Mouse (Mus musculus) urinary bladder, postnatal 14 days (tissue): ENCODE data around the gene Irf2bpl.

Experiments
- DNase-seq: peaks from one replicate; pipeline ENCODE4 v3.0.0; 2021; ENCODE audit warnings: low spot score

Irf2bpl gene

DNA sequence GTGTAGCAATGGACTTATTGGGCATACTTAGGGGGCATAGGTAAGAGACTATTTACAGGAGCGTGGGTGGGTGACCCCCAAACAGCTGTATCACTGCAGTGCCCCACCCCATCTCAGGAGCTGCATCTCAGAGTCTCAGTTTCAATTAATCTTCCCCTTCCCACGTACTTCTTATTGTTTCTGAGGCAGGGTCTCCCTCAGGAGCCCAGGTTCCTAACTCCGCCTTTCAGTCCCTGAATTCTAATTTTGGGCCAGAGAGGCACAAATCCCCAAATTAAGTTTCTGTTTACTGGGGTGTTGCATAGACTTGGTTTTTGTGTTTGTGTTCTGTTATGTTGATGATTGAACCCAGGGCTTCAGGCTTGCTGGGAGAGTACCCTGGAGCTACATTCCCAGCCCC is 13.8 kb upstream of the Irf2bpl start:
- DNase-seq: no peak

DNA sequence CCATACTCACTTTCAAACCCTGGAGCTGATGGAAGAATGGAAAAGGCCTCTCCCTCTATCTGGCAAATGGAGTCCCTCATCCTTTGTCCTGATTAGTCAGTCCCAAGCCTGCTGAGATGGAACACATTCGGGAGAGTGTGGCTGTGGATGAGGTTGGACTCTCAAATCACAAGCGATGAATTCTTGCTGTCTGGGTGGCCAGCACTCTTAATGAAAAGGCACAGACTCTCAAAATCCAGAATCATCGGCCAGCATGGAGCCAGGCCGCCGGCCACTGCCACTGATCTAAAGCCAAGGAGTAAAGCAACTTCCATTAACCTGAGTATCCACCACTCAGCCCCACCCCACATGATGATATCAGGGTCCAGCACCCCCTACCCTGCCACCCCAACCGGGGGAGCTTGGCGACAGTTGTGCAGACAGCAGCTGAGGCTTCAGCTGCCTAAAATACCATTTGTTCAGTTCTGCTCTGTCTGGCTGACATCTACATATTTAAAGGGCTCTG is 13.2 kb upstream of the Irf2bpl start:
- no peak for DNase-seq

DNA sequence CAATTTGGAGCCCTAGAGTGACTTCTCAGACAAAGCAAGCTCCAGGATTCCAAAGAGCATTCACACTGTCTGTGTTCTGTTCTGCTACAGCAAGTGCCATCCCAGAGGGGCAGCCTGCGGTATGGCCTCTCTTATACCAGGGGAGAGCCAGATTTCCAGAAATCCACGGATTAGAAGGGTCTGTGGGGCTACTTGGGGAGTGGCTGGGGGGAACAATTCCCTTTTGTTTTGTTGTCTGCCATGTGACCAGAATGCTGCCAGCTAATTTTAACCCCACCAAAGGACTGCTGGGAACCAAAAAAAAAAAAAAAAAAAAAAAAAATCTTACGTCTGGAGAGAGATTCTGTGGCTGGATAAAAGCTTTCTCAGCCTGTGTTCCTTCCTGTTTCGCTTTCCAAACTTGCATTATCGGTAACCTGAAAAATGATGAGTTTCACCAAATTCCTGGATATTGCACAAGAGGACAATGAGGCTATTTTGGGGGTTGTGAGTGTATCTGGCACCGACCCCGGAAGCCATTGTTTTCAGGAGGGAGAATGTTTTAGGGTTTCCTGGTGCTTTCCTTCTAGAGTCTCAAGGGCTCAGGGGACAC is 12.4 kb upstream of the Irf2bpl start:
- no peak for DNase-seq

DNA sequence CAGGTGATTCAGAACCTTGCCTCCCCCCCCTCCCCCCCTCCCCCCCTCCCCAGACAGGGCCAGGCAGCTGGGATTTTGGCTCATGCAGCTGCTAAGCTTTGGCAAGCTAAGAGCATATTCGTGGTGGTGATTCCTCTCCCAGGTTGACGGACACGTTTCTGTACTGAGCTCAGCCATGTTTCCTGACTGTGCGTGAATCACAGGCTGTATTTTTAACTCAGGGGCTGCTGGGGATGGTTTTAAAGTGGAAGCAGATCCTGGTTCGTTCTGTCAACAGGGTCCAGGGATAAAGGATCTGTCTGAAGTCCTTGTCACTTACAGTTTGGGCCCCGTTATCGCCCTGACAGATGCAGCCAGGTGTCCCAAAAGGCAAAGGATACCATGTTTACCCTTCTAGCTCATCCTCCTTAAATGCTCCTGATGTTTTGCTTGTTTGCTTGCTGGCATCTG is 11.9 kb upstream of the Irf2bpl start:
- DNase-seq: no peak

DNA sequence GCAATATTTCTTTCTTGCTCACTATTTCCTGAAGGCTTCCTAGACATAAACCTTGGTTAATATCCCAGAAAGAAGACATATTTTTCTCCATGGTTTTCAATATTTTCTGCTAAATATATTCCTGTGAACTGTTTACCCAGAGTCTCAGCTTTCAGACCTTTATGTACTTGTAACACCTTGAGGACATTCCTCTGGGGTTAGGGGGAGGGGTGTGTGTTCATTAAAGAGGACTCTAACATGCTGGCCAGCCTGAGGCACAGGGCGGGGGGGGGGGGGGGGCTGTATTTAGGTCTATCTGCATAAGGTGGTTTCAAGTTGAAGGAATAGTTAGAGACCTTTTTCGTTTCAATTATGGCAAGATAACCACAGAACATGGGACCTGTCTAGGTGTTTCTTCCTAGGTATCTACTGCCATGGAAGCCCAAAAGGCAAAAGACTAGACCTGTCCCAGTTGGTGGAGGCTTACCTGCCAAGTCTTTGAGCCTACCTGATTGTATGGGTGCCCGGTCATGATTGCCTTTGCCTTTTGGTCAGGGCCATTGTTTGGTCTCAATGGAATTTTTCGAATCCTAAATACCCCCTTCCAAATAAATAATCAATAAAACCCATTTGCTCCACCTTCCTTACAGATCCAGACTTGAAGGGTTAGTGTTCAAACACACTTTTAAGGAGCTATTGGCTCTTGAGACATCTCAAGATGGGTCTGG is 11.3 kb upstream of the Irf2bpl start:
- DNase-seq: no peak

DNA sequence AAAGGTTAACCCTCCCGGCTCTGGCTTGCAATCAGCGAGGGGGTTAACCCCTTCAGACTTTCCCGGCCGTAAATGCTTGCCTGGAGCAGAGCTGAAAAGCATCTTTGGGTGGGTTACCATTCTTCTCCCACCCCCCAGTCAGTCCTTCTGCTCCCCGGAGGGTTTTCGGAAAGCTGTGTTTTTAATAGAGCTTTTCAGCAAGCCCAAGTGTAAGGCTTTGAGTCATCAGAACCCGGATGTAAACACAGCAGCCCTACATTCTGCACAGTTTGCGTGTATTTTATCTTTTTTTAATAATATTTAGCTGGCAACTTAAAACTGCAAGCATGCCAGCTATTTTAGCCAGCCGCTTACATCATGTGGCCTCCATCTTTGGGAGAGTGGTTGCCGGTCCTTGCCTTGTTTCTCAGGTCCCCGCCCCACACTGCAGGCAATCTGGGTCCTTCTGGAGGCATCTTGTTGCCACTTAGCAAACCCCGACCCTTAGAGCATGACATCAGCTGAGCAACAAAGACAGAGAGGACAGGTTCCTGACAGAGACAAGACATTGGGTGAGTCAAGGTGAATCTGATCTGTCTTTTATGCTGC is 10.3 kb upstream of the Irf2bpl start:
- no peak for DNase-seq

DNA sequence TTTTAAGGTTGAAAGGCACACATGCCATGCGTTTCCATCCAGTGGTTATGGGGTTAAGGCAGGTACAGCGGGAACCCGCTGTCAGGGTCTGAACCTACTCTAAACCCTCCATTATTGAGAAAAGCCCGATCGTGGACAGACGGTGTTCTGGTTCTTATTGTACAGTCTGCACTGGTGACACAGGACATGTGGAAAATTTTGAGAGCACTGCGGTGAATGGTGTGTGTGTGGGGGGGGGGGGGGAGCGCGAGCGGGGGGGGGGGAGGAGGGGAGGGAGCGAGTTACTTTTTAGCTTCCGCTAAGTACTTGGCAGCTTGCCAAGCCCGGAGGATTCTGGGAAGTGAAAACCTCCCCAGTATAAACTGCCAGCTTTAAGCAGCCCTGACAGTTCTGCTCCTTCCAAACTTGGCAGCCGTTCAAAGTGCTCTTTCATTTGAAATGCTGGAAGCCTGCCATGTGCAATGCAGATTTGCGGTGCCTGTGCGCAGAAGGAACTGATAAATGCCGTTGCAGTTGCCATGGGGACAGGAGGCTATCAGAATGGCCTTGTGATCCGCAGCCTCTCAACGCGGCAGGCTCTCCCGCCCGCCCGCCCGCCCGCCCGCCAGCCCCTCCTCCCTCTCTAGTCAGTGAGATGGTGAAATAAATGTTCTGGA is 9.7 kb upstream of the Irf2bpl start:
- peak; percentile 98 for DNase-seq

DNA sequence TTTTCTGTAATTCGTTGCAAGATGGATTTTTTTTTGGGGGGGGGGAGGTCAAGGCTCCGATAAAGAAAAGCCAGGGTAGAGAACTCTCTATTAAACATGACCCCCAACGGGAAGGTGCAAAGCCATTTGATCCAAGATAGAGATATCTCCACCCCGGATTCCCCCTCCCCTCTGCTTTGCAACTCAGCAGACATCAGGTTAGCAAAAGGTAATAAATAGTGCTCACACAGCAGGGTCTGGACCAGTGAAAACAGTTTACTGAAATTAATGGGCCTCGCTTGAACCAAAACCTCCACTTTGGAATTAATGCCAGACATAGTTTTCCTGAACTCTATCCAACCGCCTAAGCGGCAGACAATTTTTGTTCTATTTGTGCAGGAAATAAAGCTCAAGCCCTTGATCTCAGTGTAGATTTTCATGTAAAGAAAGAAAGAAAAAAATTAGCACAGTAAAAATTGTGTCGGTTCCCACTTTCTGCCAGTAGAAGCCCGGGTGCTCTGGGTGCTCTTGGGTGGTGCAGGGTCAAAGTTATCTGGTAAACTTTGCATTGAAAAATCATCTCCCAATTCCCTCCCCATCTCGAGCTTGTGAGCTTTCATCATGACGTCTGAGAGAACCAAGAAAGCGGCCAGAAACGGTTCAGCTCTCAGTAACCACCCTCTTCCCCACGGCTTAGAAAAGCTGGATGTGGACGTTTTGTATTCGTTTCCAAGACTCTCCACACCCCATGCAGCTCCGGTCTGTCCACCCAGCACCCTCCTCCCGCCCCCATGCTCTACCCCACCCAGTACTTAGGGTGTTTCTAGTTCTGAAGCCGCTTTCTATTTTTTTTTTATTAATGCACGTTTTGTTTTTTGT is 9.0 kb upstream of the Irf2bpl start:
- peak; percentile 50 for DNase-seq

DNA sequence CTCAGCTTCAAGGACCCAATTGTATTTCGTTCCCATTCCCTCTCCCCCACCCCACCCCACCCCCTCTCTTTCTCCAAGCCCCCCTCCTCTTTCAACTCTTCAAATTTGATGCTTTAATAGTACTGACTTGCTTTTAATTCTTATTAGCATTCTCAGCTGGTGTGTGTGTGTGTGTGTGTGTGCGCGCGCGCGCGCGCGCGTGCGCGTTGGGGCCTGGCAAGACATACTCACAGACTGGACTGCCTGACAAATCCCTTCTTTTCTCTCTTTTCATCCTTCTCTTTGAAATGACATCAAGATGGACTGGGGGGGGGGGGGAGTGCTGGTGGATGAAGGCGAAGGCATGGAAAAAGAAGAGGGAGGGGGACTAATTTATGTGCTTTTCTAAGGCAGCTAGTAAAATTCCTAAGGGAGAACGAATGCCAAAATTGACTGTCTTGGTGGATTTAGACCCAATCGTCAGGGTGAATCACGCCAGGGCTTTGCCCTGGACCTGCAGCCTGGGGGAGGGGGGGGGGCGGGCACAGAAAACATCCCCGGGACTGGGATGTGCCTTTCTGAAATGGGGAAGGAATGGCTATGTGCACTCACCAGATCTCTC is 8.2 kb upstream of the Irf2bpl start:
- no peak for DNase-seq

DNA sequence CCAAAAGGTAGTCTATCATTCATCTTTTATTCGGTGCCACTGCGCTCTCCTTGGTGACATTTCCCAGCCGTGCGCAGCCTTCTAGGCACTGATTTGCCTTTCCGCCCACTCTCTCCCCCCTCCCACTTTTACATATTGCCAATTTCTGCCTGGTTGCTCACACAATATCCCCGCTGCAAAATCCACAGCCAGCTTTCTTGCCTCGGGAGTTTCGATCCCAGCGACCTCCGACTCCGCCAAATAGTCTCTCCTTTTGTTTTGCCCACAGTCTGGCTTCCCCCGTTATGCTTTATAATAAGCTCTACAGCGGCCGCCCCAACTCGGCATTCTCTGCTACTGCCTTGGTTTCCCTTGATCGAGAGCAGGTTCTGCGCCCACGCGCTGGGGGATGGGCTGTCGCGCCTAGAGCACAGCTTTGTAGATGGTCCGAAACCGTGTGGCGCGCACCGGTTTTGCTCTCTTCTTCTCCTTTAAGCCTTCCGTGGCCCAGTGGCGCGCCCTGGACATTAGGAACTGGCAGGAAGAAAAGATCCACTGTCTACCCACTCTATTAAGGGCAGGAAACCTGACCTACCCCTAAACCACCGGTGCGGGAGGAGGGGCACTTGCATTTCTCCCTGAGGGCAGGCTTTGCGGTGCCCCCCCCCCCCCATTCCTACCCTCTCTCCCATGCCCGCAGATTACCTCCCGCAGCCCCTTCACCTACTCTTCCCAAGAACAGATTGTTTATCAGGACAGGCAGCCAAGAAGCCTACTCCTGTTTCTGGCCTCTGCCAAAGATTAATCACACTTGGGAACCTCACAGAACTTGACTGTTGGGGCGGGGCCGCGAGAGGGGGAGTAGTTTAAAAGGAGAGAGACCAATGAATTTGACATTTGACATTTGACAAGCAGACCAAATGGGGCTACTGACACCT is 7.4 kb upstream of the Irf2bpl start:
- DNase-seq: peak; percentile 88

DNA sequence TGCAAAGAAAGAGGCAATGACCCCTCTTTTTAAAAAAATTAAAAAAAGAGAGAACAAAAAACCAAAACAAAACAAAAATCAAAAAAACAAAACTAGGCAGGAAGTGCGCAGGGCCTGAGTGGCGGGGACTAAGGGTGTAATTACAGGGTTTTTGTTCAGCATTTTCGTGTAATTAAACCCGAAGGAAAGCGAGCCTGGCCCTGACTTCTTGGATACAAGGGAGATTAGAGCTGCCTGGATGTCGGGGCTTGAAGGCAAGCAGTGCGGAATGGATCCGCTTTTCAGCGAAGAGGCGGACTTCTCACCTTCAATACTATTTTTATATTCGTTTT is 6.8 kb upstream of the Irf2bpl start:
- no peak for DNase-seq

DNA sequence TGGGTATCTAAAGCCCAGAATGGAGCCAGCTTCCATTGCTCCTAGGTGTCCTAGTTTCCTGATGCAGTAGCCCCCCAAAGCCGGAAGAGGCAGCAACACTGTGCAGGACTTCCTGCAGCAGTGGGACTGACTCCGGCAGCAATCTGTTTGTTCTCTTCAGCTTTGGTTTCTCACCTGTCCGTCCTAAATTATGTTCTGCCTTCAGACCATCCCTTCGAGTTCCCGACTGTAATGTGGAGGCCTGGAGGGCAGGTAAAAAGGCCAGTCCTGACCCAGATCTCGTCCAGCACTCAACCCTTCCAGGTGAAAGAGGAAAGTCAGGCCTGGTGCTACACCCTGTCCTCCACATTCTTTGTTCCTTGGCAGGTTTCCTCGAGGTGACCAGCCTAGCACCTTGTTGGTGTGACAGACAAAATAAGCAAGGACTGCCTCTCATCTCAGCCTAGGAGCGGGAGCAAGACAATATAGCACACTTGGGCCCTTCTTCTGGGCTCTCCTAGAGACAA is 6.3 kb upstream of the Irf2bpl start:
- no peak for DNase-seq

DNA sequence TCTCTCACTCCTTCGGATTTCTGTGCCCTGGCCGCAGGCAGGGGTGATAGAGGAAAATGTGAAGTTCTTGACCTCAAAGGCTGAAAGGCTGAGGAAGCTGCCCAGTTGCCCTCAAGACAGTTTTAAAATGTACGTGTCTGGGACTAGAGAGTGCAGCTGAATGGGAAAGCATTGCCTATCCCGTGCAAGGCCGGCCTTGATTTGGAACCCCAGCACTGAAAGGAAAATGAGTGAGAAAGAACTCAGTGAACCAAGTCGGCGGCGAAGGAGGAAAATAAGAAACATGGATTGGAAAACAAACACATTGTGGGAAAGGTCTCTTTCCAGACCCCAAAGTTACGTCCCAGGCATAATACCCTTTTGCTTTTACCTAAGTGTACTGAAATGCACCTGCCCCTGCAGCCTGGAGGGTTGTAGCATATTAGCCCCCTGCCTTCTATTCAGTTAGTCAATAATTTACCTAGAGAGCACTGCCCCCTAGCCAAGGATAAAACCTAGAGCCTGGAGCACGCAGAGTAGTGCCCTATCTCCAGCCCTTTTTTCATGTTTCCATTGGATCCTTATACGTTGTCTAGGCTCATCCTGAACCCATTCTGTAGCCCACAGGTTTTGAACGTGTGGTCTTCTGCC is 5.6 kb upstream of the Irf2bpl start:
- no peak for DNase-seq

DNA sequence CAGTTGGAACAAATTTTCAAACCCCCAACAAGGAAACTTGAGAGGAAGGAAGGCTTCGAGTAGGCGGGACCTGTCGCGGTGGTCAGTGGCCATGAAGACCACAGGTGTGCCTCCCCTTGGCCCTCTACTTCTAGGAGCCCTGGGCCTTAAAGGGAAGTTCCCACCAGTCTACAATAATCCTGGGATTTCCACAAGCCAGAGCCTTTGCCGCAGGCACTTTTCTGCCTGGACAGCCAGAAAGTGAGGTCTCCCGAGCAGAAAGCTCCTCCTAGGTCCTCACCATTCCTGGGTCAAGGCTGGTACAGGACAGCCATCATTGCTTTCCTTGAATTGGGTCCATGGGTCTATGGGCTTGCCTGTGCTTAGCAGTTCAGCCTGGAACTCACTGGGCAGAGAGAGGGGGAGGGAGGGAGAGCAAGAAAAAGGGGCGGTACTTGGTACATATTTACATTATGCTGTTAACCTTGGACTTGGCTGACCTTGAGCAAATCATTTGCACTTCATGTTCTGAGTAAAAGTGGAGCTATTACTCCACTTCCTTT is 4.6 kb upstream of the Irf2bpl start:
- DNase-seq: no peak

DNA sequence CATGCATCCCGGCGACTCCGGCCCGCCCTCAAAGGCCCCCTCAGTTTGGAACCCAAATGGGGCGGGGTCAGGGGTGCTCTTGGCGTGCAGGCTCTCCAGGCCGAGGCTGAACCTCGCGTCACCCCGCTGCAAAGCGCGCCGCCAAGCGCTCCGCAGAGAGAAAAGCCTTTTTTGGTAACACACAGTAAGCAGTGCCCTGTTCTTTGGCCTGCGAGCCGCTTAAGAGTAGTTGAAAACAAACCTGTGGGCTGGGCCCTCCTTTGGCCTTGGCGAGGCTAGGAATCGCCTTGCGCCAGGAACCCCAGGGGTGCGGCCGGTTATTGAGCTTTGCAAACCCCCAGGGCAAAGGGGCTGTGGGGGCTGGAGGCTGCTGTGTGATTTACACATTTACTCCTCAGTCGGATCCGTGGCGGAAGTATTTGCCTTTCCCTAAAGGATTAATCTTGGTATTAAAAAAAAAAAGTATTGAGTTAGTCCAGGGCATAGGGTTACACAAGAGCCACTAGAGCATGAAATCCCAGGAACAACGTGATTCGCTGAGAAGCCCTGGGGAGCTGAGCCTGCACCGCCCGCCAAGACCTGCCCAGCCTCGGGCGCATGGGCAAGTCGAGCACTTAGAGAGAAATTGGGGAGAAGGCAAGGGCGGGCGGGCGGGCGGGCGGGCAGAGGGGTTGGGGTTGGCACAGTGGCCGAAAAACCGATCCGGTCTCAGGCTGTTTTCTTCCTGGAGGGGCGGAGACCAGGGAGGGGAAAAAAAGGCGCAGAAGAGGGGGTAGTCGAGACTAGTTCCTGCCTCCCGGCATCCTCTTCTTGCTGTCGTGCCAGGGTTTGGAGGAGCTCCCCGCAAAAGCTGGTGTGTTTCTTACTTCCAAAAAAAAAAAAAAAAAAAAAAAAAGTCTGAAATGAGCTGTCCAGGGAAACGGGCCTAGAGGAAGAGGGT is 3.8 kb upstream of the Irf2bpl start:
- DNase-seq: peak; percentile 84

DNA sequence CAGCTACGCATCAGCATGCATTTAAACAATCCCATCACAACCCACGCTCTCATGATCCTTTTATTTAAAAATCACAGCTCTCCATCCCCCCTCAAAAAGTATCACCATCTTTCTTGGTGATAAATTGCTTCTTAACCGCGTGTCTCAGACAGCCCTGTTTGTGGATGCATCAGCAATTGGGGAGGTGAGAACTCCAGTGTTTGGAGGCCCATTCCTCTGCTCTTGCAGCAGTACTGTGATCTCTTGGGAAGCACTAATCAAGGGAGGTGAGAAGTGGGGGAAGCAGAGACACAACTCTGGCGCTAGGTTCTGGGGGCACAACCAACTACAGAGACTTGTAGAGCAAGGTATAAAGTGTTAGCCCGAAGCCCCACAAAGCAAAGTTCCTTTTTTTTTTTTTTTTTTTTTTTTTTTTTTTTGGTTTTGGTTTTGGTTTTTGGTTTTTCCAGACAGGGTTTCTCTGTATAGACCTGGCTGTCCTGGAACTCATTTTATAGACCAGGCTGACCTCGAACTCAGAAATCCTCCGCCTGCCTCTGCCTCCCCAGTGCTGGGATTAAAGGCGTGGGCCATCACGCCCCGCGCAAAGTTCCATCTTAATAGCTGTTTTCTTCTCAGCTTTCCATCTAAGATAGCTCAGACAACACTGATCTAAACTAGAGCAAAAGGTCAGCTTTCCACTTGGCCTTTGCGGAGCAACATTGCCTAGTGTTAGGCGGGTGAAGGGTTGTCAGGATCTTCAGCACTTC is 3.0 kb upstream of the Irf2bpl start:
- no peak for DNase-seq

DNA sequence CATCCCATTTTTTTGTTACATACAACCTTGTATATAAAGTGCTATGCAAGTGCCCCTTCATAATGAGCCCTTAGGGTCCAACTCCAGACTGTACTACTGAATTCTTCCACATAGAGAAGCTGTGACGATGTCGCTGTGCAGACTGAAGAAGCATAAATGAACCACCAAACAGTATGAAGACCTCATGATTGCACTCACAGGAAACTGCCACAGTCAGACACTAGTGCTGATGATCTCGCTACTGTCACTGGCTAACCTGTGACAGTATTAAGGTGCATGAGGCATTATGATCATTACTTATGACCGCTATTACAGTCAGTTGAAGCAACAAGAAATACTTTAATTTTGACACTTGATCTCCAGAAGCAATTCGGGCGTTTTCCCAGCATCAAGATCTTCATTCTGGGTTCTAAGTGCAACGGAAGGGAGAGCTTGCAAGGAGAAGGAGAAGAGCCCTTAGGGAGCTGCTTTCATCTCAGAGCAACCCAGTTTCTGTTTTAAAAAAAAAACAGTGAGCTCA is 1.9 kb upstream of the Irf2bpl start:
- no peak for DNase-seq
